Mouse (Mus musculus) brain, embryonic 18.5 days (tissue): ENCODE results near the gene Rapgef1.

Experiments used
- DNase-seq: peaks from one replicate; pipeline ENCODE4 v3.0.0-alpha.2; 2012; ENCODE audit warnings: low read depth, low spot score

Rapgef1 gene

GRCm38 (mm10) chr2:29672746-29673536 lies 53.4 kb downstream of the Rapgef1 start:
- no peak for DNase-seq

- no peak for DNase-seq
Observed at GRCm38 (mm10) chr2:29674087-29674486, 54.6 kb downstream of the Rapgef1 start.

GRCm38 (mm10) chr2:29674545-29674944 lies 55.0 kb downstream of the Rapgef1 start:
- no peak for DNase-seq

GRCm38 (mm10) chr2:29675846-29676245 lies 56.3 kb downstream of the Rapgef1 start:
- DNase-seq = no peak

- DNase-seq = no peak
Observed at GRCm38 (mm10) chr2:29676513-29676912, 57.0 kb downstream of the Rapgef1 start.

- DNase-seq = no peak
Observed at GRCm38 (mm10) chr2:29677842-29678241, 58.3 kb downstream of the Rapgef1 start.

- no peak for DNase-seq
Observed at GRCm38 (mm10) chr2:29678524-29678923, 59.0 kb downstream of the Rapgef1 start.

- DNase-seq = no peak
Observed at GRCm38 (mm10) chr2:29679710-29680584, 60.4 kb downstream of the Rapgef1 start.

GRCm38 (mm10) chr2:29683261-29683999 lies 63.9 kb downstream of the Rapgef1 start:
- DNase-seq = no peak

- DNase-seq = no peak
Observed at GRCm38 (mm10) chr2:29684498-29684897, 65.0 kb downstream of the Rapgef1 start.

GRCm38 (mm10) chr2:29689014-29689413 lies 69.5 kb downstream of the Rapgef1 start:
- no peak for DNase-seq

GRCm38 (mm10) chr2:29689495-29689894 lies 70.0 kb downstream of the Rapgef1 start:
- DNase-seq = no peak

- DNase-seq = no peak
Observed at GRCm38 (mm10) chr2:29691068-29691467, 71.5 kb downstream of the Rapgef1 start.

- no peak for DNase-seq
Observed at GRCm38 (mm10) chr2:29691507-29691906, 72.0 kb downstream of the Rapgef1 start.

- no peak for DNase-seq
Observed at GRCm38 (mm10) chr2:29692192-29692591, 72.7 kb downstream of the Rapgef1 start.

GRCm38 (mm10) chr2:29696207-29696800 lies 76.8 kb downstream of the Rapgef1 start:
- no peak for DNase-seq

GRCm38 (mm10) chr2:29698421-29699290 lies 79.1 kb downstream of the Rapgef1 start:
- no peak for DNase-seq

GRCm38 (mm10) chr2:29700898-29701297 lies 81.4 kb downstream of the Rapgef1 start:
- DNase-seq = no peak

GRCm38 (mm10) chr2:29701393-29701792 lies 81.9 kb downstream of the Rapgef1 start:
- no peak for DNase-seq

- DNase-seq = no peak
Observed at GRCm38 (mm10) chr2:29702189-29702588, 82.7 kb downstream of the Rapgef1 start.
